Mouse (Mus musculus) adrenal gland, adult 8-10 months (tissue): Measurements from ENCODE around the gene Acot11. TPM values are rescaled to one million over a fixed set of nuclear protein-coding genes. Genes with fewer than 3 reads are reported as not detected.

Experiments used
- DNase-seq: peaks from one replicate; pipeline ENCODE4 v3.0.0; 2022
- total RNA-seq, 4 experiments: library from RNA; stranded (reverse); gene quantifications; 2 replicates each; pipeline ENCODE4 v1.2.4; 2022

Gene Acot11
- 10 to 100 TPM in 3 of 4 experiments, 1 to 10 TPM in 1; 7.7 to 65.3 (median 27.8) TPM for total RNA-seq

DNA sequence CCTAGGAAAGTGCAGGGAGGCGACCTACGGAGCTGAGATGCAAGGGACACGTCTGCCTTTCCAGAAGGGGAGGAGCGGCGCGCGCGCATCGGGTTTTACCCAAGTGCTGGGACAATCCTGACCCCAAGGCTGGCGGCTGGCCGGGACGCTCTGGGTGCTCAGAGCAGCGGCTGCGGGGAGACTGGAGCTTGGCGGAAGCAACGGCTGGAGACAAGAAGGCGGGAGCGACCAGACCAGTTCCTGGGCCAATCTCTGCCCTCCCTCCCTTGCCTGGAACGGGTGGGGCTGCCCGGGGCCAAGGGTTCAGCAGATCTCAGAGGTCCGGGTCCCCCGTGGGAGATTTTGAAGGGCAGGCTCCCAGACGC, at the start of gene Acot11:
Gene Acot11, minus strand, starts transcription at position 89 of the 365 bp plus-strand sequence.
- DNase-seq, result peak; percentile 40

DNA sequence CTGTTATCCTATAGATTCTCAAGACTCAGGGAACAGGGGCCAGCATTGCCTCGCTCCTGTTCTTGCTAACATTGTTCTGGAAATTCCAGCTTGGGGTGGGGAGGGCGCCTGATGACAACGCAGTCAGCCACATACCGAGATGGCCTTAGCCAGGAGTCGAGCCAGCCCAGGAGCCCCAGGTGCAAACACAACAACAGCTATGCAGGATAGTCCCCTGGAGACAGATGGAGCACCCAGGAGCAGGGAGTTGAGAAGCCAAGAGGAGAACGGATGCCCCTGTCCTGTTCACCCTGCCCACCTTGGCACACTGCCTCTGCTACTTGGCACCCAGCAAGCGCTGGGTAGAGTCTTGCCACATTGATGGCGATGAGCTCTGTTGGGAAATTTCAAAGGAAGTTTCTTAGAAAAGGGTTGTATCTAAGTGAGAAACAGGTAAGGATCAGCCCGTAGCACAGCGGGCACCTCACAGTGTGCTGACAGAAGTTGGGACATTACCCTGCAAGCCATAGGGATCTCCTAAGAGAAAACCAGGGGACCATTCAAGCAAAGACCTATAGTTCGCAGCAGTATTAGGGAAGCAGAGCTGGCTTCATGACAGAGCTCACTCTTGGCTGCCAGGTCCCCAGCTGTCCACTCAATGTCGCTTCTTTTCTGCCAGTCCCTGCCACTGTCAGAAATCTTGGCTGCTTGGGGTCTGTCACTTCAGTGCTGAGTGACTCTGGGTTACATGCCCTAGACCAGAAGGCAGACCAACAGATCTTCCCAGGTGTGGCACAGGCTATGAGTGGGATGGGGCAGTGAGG, 43.7 kb upstream of the Acot11 start:
- DNase-seq, result no peak

DNA sequence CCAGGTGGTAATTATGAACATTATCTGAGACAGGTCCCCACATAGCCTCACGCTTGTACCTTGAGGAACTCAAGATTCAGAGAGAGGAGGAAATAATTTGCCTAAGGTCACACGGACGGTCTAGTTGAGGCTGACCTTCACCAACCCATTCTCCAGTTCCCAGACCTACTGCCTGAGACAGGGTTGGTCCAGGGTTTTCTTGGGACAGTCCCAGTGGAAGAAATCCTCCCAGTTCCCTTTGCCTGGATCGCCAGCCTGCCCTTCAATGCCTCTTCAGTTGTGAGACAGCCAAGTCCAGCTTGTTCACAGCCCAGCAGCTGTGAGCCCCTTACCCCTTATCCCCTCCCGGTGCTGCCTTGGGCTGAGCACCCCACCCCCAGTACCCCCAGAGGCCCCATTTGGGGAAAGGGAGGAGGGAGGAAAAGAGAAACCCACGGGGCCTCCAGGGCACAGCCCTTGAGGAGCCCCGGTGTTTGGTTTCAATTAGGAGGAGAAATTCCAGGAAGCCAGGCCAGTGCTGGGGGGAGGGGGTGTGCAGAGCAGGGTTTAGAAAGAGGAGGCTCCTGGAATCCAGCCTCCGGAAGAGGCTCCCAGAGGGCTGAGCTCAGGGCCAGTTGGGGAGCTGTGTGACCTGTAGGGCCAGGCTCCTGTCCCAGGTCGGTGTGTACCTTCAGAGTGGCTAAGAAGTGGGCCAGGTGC, 42.9 kb upstream of the Acot11 start:
- no peak for DNase-seq

- no peak for DNase-seq
Observed at GRCm38 (mm10) chr4:106842561-106842960, 37.8 kb upstream of the Acot11 start.

- no peak for DNase-seq
Observed at GRCm38 (mm10) chr4:106841856-106842255, 37.1 kb upstream of the Acot11 start.

DNA sequence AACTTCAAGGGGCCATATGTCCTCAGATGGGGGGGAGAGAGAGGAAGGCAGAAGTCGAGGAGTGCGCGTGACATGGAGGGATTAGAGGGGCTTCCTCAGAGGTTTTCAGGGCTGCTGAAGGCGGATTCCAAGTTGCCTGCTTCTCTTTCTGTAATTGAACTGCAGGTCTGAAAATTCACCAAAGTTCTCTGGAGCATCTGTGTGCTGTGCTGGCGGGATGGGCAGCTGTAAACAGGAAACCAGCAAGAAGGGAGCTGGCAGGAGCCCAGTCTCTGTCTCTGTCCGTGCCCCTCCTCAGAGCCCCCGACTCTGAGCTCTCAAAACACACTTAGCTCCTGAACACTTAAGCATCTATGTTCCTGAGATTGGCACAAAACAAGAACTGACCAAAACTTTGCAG, 36.5 kb upstream of the Acot11 start:
- no peak for DNase-seq

DNA sequence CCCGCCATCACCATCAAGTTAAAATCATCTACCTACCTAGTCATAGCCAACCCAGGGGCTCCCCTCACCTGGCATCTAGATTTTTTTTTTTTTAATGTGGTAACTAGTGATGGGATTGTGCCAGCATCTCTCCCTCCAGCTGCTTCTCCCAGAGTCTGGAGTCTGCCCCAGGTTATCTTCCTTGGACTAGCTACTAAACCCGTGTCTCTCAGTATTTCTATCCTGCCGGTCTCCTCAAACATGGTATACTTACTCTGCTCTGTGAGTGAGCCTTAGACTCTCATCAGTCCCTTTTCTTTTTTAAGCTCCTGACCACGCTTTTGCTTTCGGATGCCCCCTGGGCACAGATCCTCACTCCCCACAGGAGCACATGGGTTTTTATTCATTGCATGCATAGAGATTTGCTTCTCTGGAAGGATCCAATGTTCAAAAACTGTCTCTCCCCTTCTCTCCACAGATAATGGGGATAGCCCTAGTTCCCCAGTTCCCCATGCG, 35.9 kb upstream of the Acot11 start:
- DNase-seq, result no peak

GRCm38 (mm10) chr4:106839964-106840611, 35.3 kb upstream of the Acot11 start:
- peak; percentile 83 for DNase-seq

GRCm38 (mm10) chr4:106839254-106839834, 34.5 kb upstream of the Acot11 start:
- peak; percentile 32 for DNase-seq

DNA sequence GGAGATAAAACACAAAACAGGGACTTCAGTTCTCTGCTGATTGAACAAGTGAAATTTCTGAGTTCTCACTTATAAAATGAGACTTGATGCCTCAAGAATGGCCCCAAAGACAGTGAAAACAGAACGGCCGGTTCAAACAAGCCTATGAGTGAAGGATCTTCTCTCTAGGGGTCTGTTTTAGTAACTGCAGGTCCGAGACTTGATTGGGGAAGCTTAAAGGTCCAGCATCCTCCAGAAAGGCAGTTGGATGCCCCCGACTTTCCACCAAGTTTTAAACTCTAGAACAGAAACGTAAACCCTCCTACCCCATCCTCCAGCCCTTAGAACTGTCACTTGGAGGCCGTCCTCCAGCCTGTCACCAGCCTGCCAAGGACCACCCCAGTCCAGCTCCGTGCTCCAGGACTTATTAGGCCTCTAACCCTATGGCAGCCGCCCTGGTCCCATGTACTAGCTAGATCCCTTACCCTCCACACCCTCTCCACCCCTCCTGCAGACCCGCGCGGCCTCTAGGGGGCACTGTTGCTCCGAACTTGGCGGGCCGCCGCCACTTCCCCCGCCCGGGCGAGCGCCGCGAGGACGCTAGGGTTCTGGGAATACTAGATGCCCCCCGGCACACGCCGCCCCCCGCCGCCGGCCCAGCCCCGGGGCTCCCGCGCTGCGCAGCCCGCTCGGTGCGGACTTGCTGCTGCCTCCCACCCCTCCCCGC, 33.9 kb upstream of the Acot11 start:
- peak; percentile 92 for DNase-seq

DNA sequence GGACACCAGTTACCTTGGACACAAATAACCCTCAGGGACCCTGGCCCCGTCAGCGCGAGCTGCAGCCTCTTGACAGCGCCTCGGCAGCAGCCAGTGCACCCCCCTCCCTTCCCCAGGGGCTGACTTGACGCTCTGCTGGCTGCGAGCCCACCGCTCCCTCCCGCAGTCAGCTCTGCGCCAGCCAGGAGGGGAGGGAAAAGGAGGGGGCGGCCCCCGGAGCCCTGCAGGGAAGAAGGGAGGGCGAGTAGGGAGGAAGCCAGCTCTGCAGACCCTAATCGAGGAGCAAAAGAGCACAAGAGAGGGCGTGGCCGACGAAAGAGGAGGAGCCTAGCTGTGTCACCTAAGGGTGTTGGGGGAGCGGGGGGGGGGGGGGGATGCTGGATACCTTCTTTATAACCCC, 33.2 kb upstream of the Acot11 start:
- DNase-seq, result peak; percentile 45

GRCm38 (mm10) chr4:106837425-106837824, 32.6 kb upstream of the Acot11 start:
- DNase-seq, result no peak

- DNase-seq, result no peak
Observed at GRCm38 (mm10) chr4:106830545-106831112, 25.8 kb upstream of the Acot11 start.

GRCm38 (mm10) chr4:106827738-106828361, 23.1 kb upstream of the Acot11 start:
- peak; percentile 53 for DNase-seq

GRCm38 (mm10) chr4:106825229-106825628, 20.4 kb upstream of the Acot11 start:
- DNase-seq, result no peak

DNA sequence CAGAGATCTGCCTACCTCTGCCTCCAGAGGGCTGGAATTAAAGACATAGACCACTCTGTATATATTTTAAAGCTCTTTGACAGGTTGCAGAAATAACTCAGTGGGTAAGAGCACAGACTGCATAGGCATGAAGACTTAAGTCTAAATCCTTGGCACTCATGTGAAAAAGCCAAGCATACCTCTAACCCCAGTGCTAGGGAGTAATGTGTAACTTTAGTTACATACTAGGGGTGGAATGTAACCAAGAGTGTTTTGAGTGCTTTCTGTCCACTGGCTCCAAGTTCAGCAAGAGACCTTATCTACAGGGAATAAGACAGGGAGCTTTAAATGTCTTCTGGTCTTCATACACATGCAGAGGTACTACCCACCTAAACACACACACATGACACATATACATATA, 14.6 kb upstream of the Acot11 start:
- no peak for DNase-seq

- DNase-seq, result no peak
Observed at GRCm38 (mm10) chr4:106818332-106818731, 13.5 kb upstream of the Acot11 start.

GRCm38 (mm10) chr4:106817017-106817416, 12.2 kb upstream of the Acot11 start:
- no peak for DNase-seq

- DNase-seq, result no peak
Observed at GRCm38 (mm10) chr4:106815396-106816324, 10.9 kb upstream of the Acot11 start.

DNA sequence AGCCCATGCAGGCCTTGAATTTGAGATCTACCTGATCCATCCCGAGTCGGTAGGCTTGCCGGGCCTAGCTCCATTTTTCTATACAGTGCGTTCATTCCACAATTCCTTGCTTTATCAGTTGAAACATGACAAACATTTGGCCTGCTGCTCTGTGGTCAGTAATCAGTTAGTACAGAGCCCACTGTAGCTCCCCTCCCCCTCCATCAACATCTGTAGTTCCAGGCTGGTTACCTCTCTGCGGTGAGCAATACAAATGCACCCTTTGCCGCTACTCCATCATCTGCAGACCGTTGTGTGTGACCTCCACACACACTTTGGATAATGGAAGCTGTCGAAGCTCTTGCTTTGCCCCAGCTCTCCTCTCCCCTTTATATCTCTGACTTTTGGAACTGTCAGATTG, 6.4 kb upstream of the Acot11 start:
- no peak for DNase-seq
